Mouse (Mus musculus) midbrain, embryonic 12.5 days (tissue): ENCODE results near the gene Efr3b. TPM values are rescaled to one million over a fixed set of nuclear protein-coding genes. Genes with fewer than 3 reads are reported as not detected.

Experiments
- ATAC-seq: fragments of 200-750 bp; cut with Nextera tagmentation; 2 replicates; pipeline ENCODE4 v1.8.0; 2017; ENCODE audit warnings: low read depth, moderate TSS enrichment, moderate library complexity; ENCODE audit not compliant: low FRiP score
- H3K27ac ChIP-seq: fragments of 300-500 bp; sonication (generic); replicated peaks from 2 replicates; pipeline ENCODE4 v1.5.1; 2016; ENCODE audit warnings: mild to moderate bottlenecking
- H3K27me3 ChIP-seq: fragments of 300-500 bp; sonication (generic); 2 replicates; pipeline ENCODE4 v1.6.1; 2016; ENCODE audit warnings: mild to moderate bottlenecking
- H3K36me3 ChIP-seq: fragments of 300-500 bp; sonication (generic); 2 replicates; pipeline ENCODE4 v1.6.1; 2016
- H3K4me1 ChIP-seq: fragments of 300-500 bp; sonication (generic); 2 replicates; pipeline ENCODE4 v1.6.1; 2016
- H3K4me2 ChIP-seq: fragments of 300-500 bp; sonication (generic); replicated peaks from 2 replicates; pipeline ENCODE4 v1.6.1; 2016; ENCODE audit warnings: mild to moderate bottlenecking, moderate library complexity
- H3K4me3 ChIP-seq: fragments of 300-500 bp; sonication (generic); 2 replicates; pipeline ENCODE4 v1.5.1; 2016; ENCODE audit warnings: mild to moderate bottlenecking
- H3K9ac ChIP-seq: fragments of 300-500 bp; sonication (generic); replicated peaks from 2 replicates; pipeline ENCODE4 v1.6.1; 2016; ENCODE audit warnings: mild to moderate bottlenecking, moderate library complexity
- H3K9me3 ChIP-seq: fragments of 300-500 bp; sonication (generic); 2 replicates; pipeline ENCODE4 v1.6.1; 2016; ENCODE audit warnings: mild to moderate bottlenecking
- WGBS: fragments of 180-500 bp; shearing (Covaris S2); methylation state at CpG from one replicate; pipeline ENCODE4 v1.1.7; 2016; 5-methylcytosine and 5-hydroxymethylcytosine counted together
- polyA plus RNA-seq: library from polyadenylated mRNA; unstranded; fragments of >200 nt; fragmentation: Nextera tagmentation; extraction: Ambion mirVana; gene quantifications from 2 replicates; pipeline ENCODE4 v1.2.1, GENCODE M21; 2016

Efr3b gene
- polyA plus RNA-seq, 1 experiment from 2014 or later, result 32.0 TPM

- Histone ChIP-seq H3K36me3 (no peaks in the 10 kb centered on the region), H3K4me2 (no peak overlapping the region), H3K27me3 (0 out of 2 replicates have a peak, but pooled peaks cover 4% of the 10 kb centered on the region), H3K4me3 (no peak overlapping the region), H3K27ac (no peak overlapping the region), H3K9me3 (no peaks in the 10 kb centered on the region), H3K4me1 (no peaks in the 10 kb centered on the region), H3K9ac (no peak overlapping the region)
- WGBS, result 0% methylated on average over 1 of the region's 1 CpGs
- no peak for ATAC-seq
Observed at GRCm38 (mm10) chr12:3926127-3926526, 112.6 kb downstream of the Efr3b start.

DNA sequence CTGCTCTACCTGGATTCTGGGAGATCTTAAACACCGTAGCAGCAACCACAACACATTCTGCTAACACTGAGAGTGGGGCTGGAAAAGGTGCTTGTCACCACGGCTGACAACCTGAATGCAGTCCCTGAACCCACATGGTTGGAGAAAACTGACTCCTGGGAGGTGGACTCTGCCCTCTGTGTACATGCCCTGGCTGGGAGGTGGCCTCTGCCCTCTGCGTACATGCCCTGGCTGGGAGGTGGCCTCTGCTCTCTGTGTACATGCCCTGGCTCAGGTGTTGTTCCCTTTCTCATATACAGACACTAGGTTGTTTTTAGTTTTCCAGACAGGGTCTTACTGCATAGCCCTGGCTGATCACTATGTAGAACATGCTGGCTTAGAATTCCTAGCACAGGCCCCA, 119.3 kb downstream of the Efr3b start:
- Histone ChIP-seq H3K27ac (no peak overlapping the region), H3K9me3 (no peaks in the 10 kb centered on the region), H3K27me3 (no peaks in the 10 kb centered on the region), H3K4me3 (no peak overlapping the region), H3K4me2 (no peak overlapping the region), H3K9ac (no peak overlapping the region), H3K36me3 (no peaks in the 10 kb centered on the region), H3K4me1 (peaks cover 12% of the 10 kb centered on the region)
- no peak for ATAC-seq
- 88% methylated on average over 3 of the region's 3 CpGs for WGBS

- Histone ChIP-seq H3K9ac (no peak overlapping the region), H3K9me3 (no peaks in the 10 kb centered on the region), H3K27me3 (no peaks in the 10 kb centered on the region), H3K27ac (no peak overlapping the region), H3K4me1 (peaks cover 12% of the 10 kb centered on the region), H3K36me3 (no peaks in the 10 kb centered on the region), H3K4me3 (no peak overlapping the region), H3K4me2 (no peak overlapping the region)
- WGBS, result 78% methylated on average over 3 of the region's 3 CpGs
- ATAC-seq, result no peak
Observed at GRCm38 (mm10) chr12:3918577-3918976, 120.1 kb downstream of the Efr3b start.

- H3K4me2 ChIP-seq, result peak overlapping the region; percentile 14
- 21% methylated on average over 14 of the region's 14 CpGs for WGBS
- peak; percentile 77 for ATAC-seq
- peaks cover 14% of the 10 kb centered on the region for H3K4me1 ChIP-seq
- H3K9ac ChIP-seq, result no peak overlapping the region
- peak overlapping the region; percentile 39; the same call in 1 of the 2 replicates for H3K27ac ChIP-seq
- no peaks in the 10 kb centered on the region for H3K9me3 ChIP-seq
- no peaks in the 10 kb centered on the region for H3K36me3 ChIP-seq
- H3K27me3 ChIP-seq, result no peaks in the 10 kb centered on the region
- H3K4me3 ChIP-seq, result no peak overlapping the region
Observed at GRCm38 (mm10) chr12:3917668-3918341, 120.9 kb downstream of the Efr3b start.

- no peaks in the 10 kb centered on the region for H3K27me3 ChIP-seq
- no peak overlapping the region for H3K4me2 ChIP-seq
- no peaks in the 10 kb centered on the region for H3K36me3 ChIP-seq
- WGBS, result 87% methylated on average over 3 of the region's 3 CpGs
- H3K9me3 ChIP-seq, result no peaks in the 10 kb centered on the region
- no peak for ATAC-seq
- no peak overlapping the region for H3K27ac ChIP-seq
- H3K9ac ChIP-seq, result no peak overlapping the region
- no peak overlapping the region for H3K4me3 ChIP-seq
- peaks cover 15% of the 10 kb centered on the region for H3K4me1 ChIP-seq
Observed at GRCm38 (mm10) chr12:3915852-3916251, 122.9 kb downstream of the Efr3b start.

Other genes with a start within 250 kb of the Efr3b start
- gene Dnmt3a, start 232.9 kb downstream of the Efr3b start, polyA plus RNA-seq, result 137 and 143 TPM in 2 replicates
- gene Pomc, start 84.0 kb downstream of the Efr3b start, polyA plus RNA-seq, result 6.3 and 8.6 TPM in 2 replicates
- gene Dnajc27, start 43.7 kb upstream of the Efr3b start, polyA plus RNA-seq, result 14.0 and 14.2 TPM in 2 replicates
- 6.8 and 7.2 TPM in 2 replicates for gene Adcy3, start 94.2 kb upstream of the Efr3b start, polyA plus RNA-seq
- 5.6 and 5.9 TPM in 2 replicates for gene Ptrhd1, start 195.1 kb upstream of the Efr3b start, polyA plus RNA-seq
- gene Cenpo, start 195.4 kb upstream of the Efr3b start, polyA plus RNA-seq, result 16.9 and 18.6 TPM in 2 replicates